Mouse (Mus musculus): Measurements from ENCODE around the gene Ttyh3. TPM values are rescaled to one million over a fixed set of nuclear protein-coding genes. Genes with fewer than 3 reads are reported as not detected.
"Not testable (repeated sequence)": the region's sequence is repeated elsewhere in the genome, so short reads cannot be mapped to it uniquely, and the experiment has no call there.

Gene Ttyh3
- total and polyA plus RNA-seq, 2 experiments from 2014 or later: 60.3 to 260 TPM

GRCm38 (mm10) chr5:140680051-140680450 is 31.2 kb upstream of the Ttyh3 start:
- WGBS: 89% methylated on average over 6 of the region's 6 CpGs
- H3K9me3 ChIP-seq (ENCODE audit: low read length): no peaks in the 10 kb centered on the region
- H3K27me3 ChIP-seq (ENCODE audit: insufficient read depth, low read length): no peaks in the 10 kb centered on the region
- peaks cover 18% of the 10 kb centered on the region; the same call in 1 of the 2 replicates for H3K36me3 ChIP-seq (ENCODE audit: insufficient read depth, low read length)
- no peak for TF ChIP-seq CTCF (IDR thresholded peaks at IDR 0.05; ENCODE audit: low read depth)
- no peak overlapping the region for H3K27ac ChIP-seq
- DNase-seq (ENCODE audit: low spot score): no peak
- H3K4me1 ChIP-seq (ENCODE audit: insufficient read depth, low read length): no peaks in the 10 kb centered on the region
- no peak overlapping the region for H3K9ac ChIP-seq (replicated peaks; ENCODE audit: low read length)
- no peak for ATAC-seq
- H3K4me2 ChIP-seq (ENCODE audit: low read depth, low read length): no peak overlapping the region
- no peak overlapping the region for H3K4me3 ChIP-seq (ENCODE audit: low read length)

DNA sequence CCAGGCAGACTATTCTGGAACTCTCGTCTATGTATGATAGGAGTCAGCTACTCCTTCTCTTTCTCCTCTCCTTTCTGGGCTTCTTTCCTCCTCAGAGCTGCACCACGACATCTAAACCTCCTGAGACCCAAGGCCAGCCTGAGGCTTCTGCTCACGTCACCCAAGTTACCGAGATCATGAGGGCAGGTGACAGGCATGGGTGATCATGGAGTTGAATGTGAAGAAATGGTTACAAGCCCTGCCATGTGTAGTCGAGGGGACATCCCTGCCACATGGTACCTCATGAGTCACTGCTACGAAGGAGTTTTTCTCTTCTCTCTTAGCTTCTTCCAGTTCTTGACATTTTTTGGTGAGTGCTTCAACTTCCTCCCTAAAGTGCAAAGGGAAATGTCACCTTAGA is 28.3 kb upstream of the Ttyh3 start:
- Histone ChIP-seq H3K4me1 (ENCODE audit: insufficient read depth, low read length) (no peaks in the 10 kb centered on the region), H3K27me3 (ENCODE audit: insufficient read depth, low read length) (no peaks in the 10 kb centered on the region), H3K27ac (no peak overlapping the region), H3K36me3 (ENCODE audit: insufficient read depth, low read length) (peaks cover 24% of the 10 kb centered on the region; the same call in 1 of the 2 replicates), H3K4me2 (ENCODE audit: low read depth, low read length) (no peak overlapping the region), H3K9ac (replicated peaks; ENCODE audit: low read length) (no peak overlapping the region), H3K9me3 (ENCODE audit: low read length) (no peaks in the 10 kb centered on the region), H3K4me3 (ENCODE audit: low read length) (no peak overlapping the region)
- WGBS: 89% methylated on average over 6 of the region's 6 CpGs
- no peak for TF ChIP-seq CTCF (IDR thresholded peaks at IDR 0.05; ENCODE audit: low read depth)
- no peak for DNase-seq (ENCODE audit: low spot score)
- ATAC-seq: no peak

DNA sequence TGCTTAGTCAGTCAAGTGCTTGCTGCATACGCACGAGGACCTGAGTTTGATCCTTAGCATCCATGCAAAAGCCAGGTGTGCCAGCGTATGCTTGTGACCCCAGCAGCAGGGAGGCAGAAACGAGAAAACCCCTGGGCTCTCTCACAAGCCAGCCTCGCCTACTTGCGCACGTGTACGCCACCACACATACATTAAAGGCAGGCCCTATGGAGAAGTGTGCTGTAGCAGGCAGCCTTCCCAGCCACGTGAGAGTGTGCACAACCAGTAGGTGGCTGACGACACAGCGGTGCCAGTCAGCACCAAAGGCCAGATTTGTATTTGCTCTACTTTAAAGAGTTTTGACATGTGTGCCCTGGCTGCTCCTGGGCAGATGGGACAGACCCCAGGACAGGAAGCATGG is 26.8 kb upstream of the Ttyh3 start:
- ATAC-seq: no peak
- no peak for DNase-seq (ENCODE audit: low spot score)
- no peak overlapping the region for H3K9ac ChIP-seq (replicated peaks; ENCODE audit: low read length)
- 0 out of 2 replicates have a peak, but pooled peaks have one; percentile 3 for TF ChIP-seq CTCF (IDR thresholded peaks at IDR 0.05; ENCODE audit: low read depth)
- 82% methylated on average over 11 of the region's 11 CpGs for WGBS
- H3K27ac ChIP-seq: no peak overlapping the region
- H3K27me3 ChIP-seq (ENCODE audit: insufficient read depth, low read length): no peaks in the 10 kb centered on the region
- H3K4me1 ChIP-seq (ENCODE audit: insufficient read depth, low read length): no peaks in the 10 kb centered on the region
- H3K4me3 ChIP-seq (ENCODE audit: low read length): no peak overlapping the region
- peaks cover 26% of the 10 kb centered on the region; the same call in 1 of the 2 replicates for H3K36me3 ChIP-seq (ENCODE audit: insufficient read depth, low read length)
- H3K9me3 ChIP-seq (ENCODE audit: low read length): no peaks in the 10 kb centered on the region
- no peak overlapping the region for H3K4me2 ChIP-seq (ENCODE audit: low read depth, low read length)

DNA sequence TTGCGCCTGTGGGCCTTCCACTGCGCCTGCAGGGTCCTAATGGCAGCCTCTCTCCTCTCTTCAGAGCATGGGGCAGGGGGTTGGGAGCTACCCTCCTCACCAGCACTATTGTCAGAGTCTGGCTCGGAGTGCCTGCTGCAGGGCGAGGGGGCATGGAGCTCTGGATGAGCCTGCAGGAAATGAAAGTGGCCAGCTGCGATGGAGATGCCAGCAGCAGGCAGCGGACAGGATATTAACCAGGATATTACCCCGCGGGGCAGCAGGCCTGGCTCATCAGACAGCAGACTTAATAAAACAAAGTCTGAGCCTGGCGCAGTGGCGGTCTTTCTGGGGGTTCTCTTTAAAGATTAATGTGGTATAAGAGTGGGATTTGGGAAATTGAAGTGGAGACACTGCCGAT is 26.2 kb upstream of the Ttyh3 start:
- Histone ChIP-seq H3K27me3 (ENCODE audit: insufficient read depth, low read length) (no peaks in the 10 kb centered on the region), H3K4me3 (ENCODE audit: low read length) (no peak overlapping the region), H3K27ac (no peak overlapping the region), H3K4me2 (ENCODE audit: low read depth, low read length) (no peak overlapping the region), H3K9ac (replicated peaks; ENCODE audit: low read length) (no peak overlapping the region), H3K36me3 (ENCODE audit: insufficient read depth, low read length) (peaks cover 26% of the 10 kb centered on the region; the same call in 1 of the 2 replicates), H3K4me1 (ENCODE audit: insufficient read depth, low read length) (no peaks in the 10 kb centered on the region), H3K9me3 (ENCODE audit: low read length) (no peaks in the 10 kb centered on the region)
- 0 out of 2 replicates have a peak, but pooled peaks have one; percentile 30 for ATAC-seq
- WGBS: 64% methylated on average over 11 of the region's 11 CpGs
- DNase-seq (ENCODE audit: low spot score): peak; percentile 23
- no peak for TF ChIP-seq CTCF (IDR thresholded peaks at IDR 0.05; ENCODE audit: low read depth)

DNA sequence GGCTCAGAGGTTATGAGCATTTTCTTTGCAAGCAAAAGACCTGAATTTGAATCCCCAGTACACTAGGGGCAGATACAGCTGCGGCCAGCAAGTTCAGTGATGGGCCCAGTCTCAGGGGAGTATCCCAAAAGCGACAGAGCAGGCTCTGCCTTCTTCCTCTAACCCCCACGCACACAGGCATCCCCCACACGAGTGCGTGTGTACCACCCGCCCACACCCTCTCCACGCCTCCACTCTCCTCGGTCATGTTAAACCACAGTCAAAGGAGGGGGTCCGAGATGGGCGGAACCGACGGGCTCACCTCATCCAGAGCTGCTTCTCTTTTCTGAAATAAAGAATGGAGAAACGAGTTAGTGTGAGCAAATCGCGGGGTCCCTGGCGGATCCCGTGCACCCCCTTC is 25.2 kb upstream of the Ttyh3 start:
- DNase-seq (ENCODE audit: low spot score): no peak
- ATAC-seq: no peak
- no peak overlapping the region for H3K27ac ChIP-seq

DNA sequence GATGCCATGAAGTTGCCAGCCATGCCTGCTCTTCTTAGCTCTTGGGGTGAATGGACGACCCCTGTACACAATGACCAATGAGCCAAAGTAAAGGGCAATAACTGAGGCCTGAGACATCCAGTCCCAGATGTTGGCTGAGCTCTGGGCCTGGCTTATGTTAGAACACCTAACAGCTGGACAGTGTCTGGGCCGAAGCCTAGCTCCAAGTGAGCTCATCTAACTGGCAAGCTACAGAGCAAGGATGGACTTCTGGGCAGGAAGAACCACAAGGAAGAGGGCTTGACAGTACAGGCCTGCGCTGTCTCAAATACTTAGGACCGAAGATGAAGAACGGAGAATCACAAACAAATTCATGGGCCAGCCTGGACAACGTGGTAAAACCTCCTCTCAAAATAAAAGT is 23.8 kb upstream of the Ttyh3 start:
- peaks cover 33% of the 10 kb centered on the region; the same call in 1 of the 2 replicates for H3K36me3 ChIP-seq (ENCODE audit: insufficient read depth, low read length)
- not testable (repeated sequence) for H3K9ac ChIP-seq (replicated peaks; ENCODE audit: low read length); DNase-seq (ENCODE audit: low spot score); ATAC-seq; H3K9me3 ChIP-seq (ENCODE audit: low read length); H3K4me1 ChIP-seq (ENCODE audit: insufficient read depth, low read length); H3K27ac ChIP-seq; H3K4me3 ChIP-seq (ENCODE audit: low read length); H3K4me2 ChIP-seq (ENCODE audit: low read depth, low read length); H3K27me3 ChIP-seq (ENCODE audit: insufficient read depth, low read length)
- 92% methylated on average over 6 of the region's 6 CpGs for WGBS

More for the DNA sequence above, 25.2 kb upstream of the Ttyh3 start:
- no peak overlapping the region for H3K4me2 ChIP-seq (ENCODE audit: low read depth, low read length)
- no peaks in the 10 kb centered on the region for H3K27me3 ChIP-seq (ENCODE audit: insufficient read depth, low read length)
- H3K4me3 ChIP-seq (ENCODE audit: low read length): no peak overlapping the region
- no peak overlapping the region for H3K9ac ChIP-seq (replicated peaks; ENCODE audit: low read length)
- peaks cover 29% of the 10 kb centered on the region; the same call in 1 of the 2 replicates for H3K36me3 ChIP-seq (ENCODE audit: insufficient read depth, low read length)
- no peaks in the 10 kb centered on the region for H3K9me3 ChIP-seq (ENCODE audit: low read length)
- no peaks in the 10 kb centered on the region for H3K4me1 ChIP-seq (ENCODE audit: insufficient read depth, low read length)
- WGBS: 87% methylated on average over 17 of the region's 17 CpGs
- TF ChIP-seq CTCF (IDR thresholded peaks at IDR 0.05; ENCODE audit: low read depth): no peak

GRCm38 (mm10) chr5:140672115-140672514 is 23.3 kb upstream of the Ttyh3 start:
- Histone ChIP-seq H3K36me3 (ENCODE audit: insufficient read depth, low read length) (peaks cover 33% of the 10 kb centered on the region; the same call in 1 of the 2 replicates), H3K4me3 (ENCODE audit: low read length) (no peak overlapping the region), H3K4me1 (ENCODE audit: insufficient read depth, low read length) (no peaks in the 10 kb centered on the region)

More at GRCm38 (mm10) chr5:140672115-140672514, 23.3 kb upstream of the Ttyh3 start:
- WGBS: 86% methylated on average over 6 of the region's 6 CpGs
- TF ChIP-seq CTCF (IDR thresholded peaks at IDR 0.05; ENCODE audit: low read depth): no peak
- Histone ChIP-seq H3K27me3 (ENCODE audit: insufficient read depth, low read length) (no peaks in the 10 kb centered on the region), H3K4me2 (ENCODE audit: low read depth, low read length) (no peak overlapping the region), H3K27ac (no peak overlapping the region), H3K9me3 (ENCODE audit: low read length) (no peaks in the 10 kb centered on the region), H3K9ac (replicated peaks; ENCODE audit: low read length) (no peak overlapping the region)
- ATAC-seq (no peak), DNase-seq (ENCODE audit: low spot score) (no peak)
